Mouse (Mus musculus): ENCODE results near the gene Scn10a. TPM values are rescaled to one million over a fixed set of nuclear protein-coding genes. Genes with fewer than 3 reads are reported as not detected.

Scn10a gene
- not detected in 2 replicates for polyA plus RNA-seq (2015; fragmentation: Nextera tagmentation; extraction: Ambion mirVana)

- no peak for DNase-seq (ENCODE audit: low spot score)
These were observed at the start of gene Scn10a for GRCm38 (mm10) chr9:119719222-119719621. Gene Scn10a, minus strand, starts transcription at chr9:119719322.

- DNase-seq (ENCODE audit: low spot score), result peak; percentile 52
These were observed 49.5 kb upstream of the Scn10a start for GRCm38 (mm10) chr9:119768585-119768984.

GRCm38 (mm10) chr9:119760226-119760625 is 41.1 kb upstream of the Scn10a start:
- no peak for DNase-seq (ENCODE audit: low spot score)

- no peak for DNase-seq (ENCODE audit: low spot score)
These were observed 40.3 kb upstream of the Scn10a start for GRCm38 (mm10) chr9:119759457-119759856.

GRCm38 (mm10) chr9:119751507-119751906 is 32.4 kb upstream of the Scn10a start:
- DNase-seq (ENCODE audit: low spot score), result peak; percentile 61

GRCm38 (mm10) chr9:119749112-119749511 is 30.0 kb upstream of the Scn10a start:
- DNase-seq (ENCODE audit: low spot score), result no peak

- peak; percentile 89 for DNase-seq (ENCODE audit: low spot score)
These were observed 24.8 kb upstream of the Scn10a start for GRCm38 (mm10) chr9:119743900-119744299.

GRCm38 (mm10) chr9:119743312-119743711 is 24.2 kb upstream of the Scn10a start:
- DNase-seq (ENCODE audit: low spot score), result no peak

- DNase-seq (ENCODE audit: low spot score), result no peak
These were observed 22.1 kb upstream of the Scn10a start for GRCm38 (mm10) chr9:119741101-119741786.

- no peak for DNase-seq (ENCODE audit: low spot score)
These were observed 9.4 kb upstream of the Scn10a start for GRCm38 (mm10) chr9:119728412-119729097.

GRCm38 (mm10) chr9:119726990-119727389 is 7.9 kb upstream of the Scn10a start:
- DNase-seq (ENCODE audit: low spot score), result no peak

- DNase-seq (ENCODE audit: low spot score), result no peak
These were observed 6.3 kb upstream of the Scn10a start for GRCm38 (mm10) chr9:119725293-119725862.

- peak; percentile 22 for DNase-seq (ENCODE audit: low spot score)
These were observed 12.4 kb downstream of the Scn10a start for GRCm38 (mm10) chr9:119706700-119707099.

- DNase-seq (ENCODE audit: low spot score), result no peak
These were observed 27.6 kb downstream of the Scn10a start for GRCm38 (mm10) chr9:119691505-119691904.

- no peak for DNase-seq (ENCODE audit: low spot score)
These were observed 28.1 kb downstream of the Scn10a start for GRCm38 (mm10) chr9:119691001-119691400.

GRCm38 (mm10) chr9:119687893-119688292 is 31.2 kb downstream of the Scn10a start:
- DNase-seq (ENCODE audit: low spot score), result no peak

- DNase-seq (ENCODE audit: low spot score), result peak; percentile 5
These were observed 32.9 kb downstream of the Scn10a start for GRCm38 (mm10) chr9:119686187-119686586.

GRCm38 (mm10) chr9:119680896-119681295 is 38.2 kb downstream of the Scn10a start:
- no peak for DNase-seq (ENCODE audit: low spot score)

GRCm38 (mm10) chr9:119664109-119664508 is 55.0 kb downstream of the Scn10a start:
- DNase-seq (ENCODE audit: low spot score), result no peak

GRCm38 (mm10) chr9:119656111-119656510 is 63.0 kb downstream of the Scn10a start:
- no peak for DNase-seq (ENCODE audit: low spot score)

GRCm38 (mm10) chr9:119653758-119654157 is 65.4 kb downstream of the Scn10a start:
- no peak for DNase-seq (ENCODE audit: low spot score)

- DNase-seq (ENCODE audit: low spot score), result peak; percentile 62
These were observed 72.1 kb downstream of the Scn10a start for GRCm38 (mm10) chr9:119646942-119647547.
